Mouse (Mus musculus): ENCODE measurements around the gene Sfxn1.

The Sfxn1 gene

GRCm38 (mm10) chr13:54071606-54072331, at the start of gene Sfxn1:
Sfxn1 (plus strand) TSS chr13:54071869.
- DNase-seq = peak; percentile 73

DNA sequence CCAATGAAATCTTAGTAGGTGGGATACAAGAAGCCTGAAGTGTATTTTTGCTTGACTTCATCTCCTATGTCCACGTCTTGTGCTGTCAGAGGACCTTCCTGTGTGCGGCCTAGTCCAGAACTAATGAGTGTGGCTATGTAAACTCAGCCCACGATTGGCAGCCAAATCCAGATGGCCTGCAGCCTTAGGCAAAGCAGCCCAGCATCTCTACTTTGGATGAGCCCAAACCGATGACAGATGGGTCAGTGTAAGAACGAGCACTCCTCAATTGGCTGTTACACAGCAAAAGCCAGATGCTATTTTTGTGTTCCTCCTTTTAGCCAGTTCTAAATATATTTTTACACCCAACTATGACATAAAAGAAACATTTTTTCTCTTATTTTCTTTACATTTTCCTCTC, 48.4 kb upstream of the Sfxn1 start:
- no peak for DNase-seq

DNA sequence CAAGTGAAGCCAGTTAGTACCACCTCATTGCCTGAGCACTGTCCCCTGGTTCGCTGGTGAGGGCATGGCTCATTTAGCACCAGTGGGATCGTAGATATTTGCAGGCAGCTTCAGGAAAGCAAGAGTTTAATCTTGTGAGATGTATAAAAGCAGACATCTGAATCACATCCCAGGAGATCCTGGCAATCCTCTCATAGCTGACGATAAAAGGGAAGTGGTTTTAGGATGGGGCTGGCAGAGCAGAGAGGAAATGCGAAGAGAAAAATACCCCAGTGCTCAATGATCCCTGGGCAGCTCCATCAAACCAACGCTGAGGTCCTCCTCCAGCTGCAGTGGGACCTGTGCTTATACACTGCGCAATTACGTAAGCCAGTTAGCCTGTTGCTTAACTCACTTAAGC, 44.6 kb upstream of the Sfxn1 start:
- no peak for DNase-seq

GRCm38 (mm10) chr13:54033653-54034052, 38.0 kb upstream of the Sfxn1 start:
- no peak for DNase-seq

DNA sequence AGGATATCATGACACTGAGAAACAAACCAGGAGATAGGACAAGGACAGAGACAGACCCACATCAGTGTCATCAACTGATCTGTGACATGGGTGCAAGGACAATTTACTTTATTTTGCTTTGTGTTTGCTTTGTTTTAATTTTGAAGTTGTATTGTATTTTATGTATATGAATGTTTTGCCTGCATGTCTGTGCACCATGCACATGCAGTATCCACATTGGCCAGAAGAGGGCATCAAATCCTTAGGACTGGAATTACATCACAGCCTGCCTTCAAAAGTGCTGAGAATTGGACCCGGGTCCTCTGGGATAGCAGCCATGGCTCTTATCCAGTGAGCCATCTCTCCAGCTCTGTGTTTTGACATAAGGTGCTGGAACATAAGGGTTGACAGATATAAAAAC, 36.1 kb upstream of the Sfxn1 start:
- DNase-seq = no peak

DNA sequence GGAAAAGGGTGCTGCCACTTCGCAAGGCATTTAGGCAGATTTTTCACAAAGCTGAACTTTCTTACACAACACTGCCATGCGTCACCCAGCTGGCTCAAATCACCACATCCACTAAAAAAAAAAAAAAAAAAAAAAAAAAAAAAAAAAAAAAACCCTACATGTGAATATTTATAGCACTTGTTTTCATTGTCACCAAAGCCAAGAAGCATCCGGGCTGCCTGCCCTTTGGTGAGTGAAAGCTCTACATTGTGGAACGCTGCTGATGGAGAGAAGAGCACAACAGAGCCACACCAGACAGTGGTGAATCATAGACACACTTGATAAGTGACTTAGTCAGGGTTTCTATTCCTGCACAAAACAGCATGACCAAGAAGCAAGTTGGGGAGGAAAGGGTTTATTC, 33.7 kb upstream of the Sfxn1 start:
- no peak for DNase-seq

GRCm38 (mm10) chr13:54040256-54040655, 31.4 kb upstream of the Sfxn1 start:
- DNase-seq = no peak

DNA sequence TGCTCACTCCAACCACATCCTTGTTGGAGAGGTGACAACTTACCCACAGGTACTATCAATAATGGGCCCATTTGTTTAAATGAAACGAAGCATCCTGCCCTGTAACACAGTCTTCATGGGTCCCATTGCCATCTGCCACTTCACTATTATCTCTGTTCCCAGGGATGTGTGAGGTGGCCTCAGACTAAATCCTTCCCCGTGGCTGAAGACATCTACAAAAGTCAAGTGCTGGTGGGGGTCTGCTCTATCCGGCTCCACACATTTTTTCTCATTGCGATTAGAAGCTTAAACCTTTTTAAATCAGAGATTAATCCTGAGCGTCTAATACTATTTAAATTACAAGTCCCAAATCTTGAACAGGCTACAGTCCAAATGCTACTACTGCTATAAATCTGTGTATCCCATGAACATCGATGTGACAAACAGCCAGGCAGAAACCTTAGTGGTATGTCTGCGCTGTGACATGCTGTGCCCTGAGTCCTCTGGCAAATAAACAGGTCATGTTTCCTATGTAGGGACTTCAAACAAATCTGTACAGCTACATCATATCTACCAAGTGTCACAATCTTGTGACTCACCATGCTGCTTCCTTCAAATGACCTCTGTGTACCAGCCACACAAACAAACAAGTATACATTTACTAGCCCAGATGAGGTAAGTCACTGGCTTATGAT, 22.9 kb upstream of the Sfxn1 start:
- DNase-seq = no peak

GRCm38 (mm10) chr13:54051641-54052040, 20.0 kb upstream of the Sfxn1 start:
- no peak for DNase-seq

- no peak for DNase-seq
Observed at GRCm38 (mm10) chr13:54054962-54055361, 16.7 kb upstream of the Sfxn1 start.

GRCm38 (mm10) chr13:54055448-54055861, 16.2 kb upstream of the Sfxn1 start, which contains the start of gene Drd1:
Drd1 (minus strand) TSS chr13:54055705.
- DNase-seq = no peak

DNA sequence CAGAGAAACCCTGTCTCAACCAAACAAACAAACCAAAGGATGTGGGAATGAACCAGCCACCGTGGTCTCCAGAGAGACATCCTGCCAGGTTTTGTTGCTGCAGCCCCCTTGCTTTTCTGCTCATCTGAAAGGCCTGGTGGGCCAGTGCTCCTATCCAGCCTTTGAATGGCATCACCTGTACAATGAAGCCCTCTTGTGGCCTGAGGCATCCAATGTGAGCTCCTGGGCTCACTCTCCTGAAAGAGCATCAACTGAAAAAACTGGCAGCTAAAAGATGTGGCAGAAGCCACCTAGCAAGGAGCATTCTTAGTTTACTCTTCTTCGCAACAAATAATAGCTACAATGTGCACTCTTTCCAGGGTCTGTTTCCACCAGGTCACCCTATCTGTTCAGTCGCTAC, 9.6 kb upstream of the Sfxn1 start:
- no peak for DNase-seq

DNA sequence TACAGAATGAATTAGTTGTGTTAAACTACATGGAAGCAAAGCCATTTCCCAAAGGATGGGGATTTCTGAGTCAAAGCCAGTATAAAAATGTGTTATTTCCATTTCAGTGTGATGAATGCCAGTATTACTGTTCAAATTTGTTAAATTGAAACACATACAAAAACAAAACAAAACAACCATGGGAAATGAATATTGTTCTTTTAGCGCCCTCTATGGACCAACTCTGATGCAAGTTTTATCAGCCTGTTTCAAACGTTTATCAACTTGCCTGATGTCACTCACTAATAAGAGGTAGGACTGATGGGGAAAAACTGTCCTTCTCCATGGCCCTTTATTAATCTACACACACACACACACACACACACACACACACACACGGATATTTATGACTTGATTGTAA, 8.4 kb upstream of the Sfxn1 start:
- DNase-seq = no peak

DNA sequence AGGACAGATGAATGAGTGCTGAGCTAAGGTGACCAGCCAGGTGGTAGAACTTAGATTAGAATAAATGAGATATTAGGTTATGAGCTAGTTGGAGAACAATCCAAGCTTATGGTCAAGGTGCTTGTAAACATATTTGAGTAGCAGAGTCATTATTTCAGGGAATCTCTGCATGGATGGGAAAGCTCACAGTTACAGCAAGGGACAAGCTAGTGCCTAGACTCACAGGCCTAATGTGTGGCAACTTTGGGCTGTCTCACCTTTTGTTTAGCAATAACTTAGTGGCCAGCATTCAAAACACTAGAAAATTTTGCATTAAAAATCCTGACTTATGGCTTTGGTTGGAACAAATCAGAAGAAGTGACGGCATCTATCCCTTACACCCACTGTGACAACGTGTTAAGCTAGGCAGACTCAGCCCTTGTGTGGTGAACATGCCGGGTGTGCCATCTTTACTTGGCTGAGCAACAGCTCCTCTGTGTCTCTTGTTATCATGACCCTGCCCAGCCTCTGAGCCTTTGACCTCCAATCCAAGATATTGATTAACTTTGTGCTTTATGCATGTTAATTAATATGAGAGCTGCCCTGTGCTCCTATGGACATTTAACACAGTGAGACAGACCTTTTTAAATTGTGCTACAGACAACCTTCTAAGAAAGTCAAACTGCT, 5.5 kb upstream of the Sfxn1 start:
- no peak for DNase-seq

DNA sequence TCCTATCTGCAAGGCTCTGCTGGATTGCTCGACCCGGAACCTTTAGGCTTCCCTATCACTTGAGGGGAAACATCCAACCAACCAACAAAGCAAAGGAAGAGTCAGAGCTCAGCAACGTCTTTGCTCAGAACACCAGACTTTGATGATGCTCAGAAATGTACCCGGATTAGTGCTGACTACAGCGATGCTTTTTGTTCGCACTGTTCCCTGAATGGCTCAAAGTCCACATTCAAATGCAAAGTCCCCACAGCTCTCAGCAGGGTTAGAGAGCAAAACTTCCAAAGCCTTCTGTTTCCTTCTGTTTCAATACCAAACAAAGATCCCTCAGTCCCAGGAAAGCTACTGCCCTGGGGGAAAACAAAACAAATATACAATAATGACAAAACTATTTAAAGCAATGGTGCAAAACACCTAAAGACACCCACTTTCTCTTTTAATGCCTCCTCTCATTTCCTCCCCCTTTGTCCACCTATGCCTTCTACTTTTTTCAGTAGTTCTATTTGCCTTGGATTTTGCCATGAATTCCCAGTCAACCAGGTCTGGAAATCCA, 4.0 kb upstream of the Sfxn1 start:
- peak; percentile 71 for DNase-seq

DNA sequence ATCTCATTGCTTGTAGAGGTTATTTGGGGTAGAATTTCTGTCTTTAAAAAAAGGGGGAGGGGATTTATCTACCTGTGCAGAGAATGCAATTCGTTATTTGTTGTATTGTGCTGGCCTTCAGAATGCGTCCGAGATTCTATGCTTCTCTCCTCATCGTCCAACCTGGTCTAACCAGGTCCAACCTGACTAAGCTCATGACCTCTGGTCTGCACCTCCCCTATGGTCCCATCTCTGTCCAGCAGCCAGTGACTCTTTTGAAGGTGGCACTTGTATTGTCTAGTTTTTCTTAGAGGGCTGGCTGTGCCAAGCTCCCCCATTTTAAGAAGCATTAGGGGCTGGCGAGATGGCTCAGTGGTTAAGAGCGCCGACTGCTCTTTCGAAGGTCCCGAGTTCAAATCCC, 658 bp upstream of the Sfxn1 start:
- DNase-seq = no peak

DNA sequence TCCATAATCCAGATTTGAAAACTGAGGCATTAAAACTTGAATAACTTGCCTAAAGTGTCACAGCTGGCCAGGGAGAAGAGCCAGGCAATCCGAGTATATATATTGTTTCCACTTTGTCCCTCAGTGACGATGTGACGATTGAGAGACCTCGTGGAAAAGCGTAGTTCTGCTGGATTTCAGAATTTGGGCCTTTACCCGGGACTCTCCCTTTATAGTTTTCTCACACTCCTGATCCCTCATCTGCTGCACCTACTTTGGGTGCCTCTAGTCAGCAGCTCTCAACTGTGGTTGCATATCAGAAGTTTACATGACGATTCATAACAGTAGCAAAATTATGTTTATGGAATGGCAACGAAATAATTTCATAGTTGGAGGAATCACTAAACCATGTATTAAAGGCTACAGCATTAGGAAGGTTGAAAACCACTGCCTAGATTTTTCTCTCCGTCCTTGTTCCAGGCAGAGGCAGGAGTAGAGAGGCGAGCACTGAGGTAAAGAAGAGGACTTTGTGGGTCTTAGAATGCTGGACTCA, 923 bp downstream of the Sfxn1 start:
- no peak for DNase-seq

DNA sequence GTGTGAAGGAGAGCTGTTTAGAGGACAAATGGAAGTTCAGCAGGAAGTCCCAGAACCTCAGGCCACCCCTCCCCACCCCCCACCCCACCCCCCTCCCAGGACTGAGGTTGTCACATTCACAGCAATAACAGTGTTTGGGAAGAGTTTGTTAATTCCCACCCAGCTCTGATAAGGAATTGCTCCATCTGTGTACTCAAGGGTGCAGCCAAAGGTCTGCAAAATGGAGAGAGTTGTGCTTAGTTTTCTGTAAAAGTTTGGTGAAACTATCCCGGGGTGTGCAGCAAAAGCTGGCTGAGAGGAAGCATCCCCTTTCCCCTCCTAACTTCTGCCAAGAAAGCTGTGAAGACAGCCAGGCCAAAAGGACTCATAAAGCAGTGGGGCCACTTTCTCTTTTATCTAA, 1.4 kb downstream of the Sfxn1 start:
- DNase-seq = peak; percentile 28

DNA sequence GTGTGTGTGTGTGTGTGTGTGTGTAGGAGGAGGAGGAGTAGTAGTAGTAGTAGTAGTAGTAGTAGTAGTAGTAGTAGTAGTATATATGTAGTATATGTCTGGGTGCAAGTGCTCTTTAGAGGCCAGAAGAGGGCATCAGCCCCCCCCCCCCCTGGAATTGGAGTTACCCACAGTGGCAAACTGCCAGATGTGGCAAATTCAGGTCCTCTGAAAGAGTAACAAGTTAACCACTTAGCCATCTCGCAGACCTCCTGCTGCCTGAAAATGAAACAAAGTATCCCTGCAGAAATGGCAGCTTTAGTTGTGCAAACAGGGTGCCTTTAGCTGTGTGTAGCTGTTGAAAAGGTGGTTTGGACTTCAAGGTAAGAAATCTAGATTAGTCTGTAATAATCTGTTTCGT, 1.8 kb downstream of the Sfxn1 start:
- DNase-seq = no peak

DNA sequence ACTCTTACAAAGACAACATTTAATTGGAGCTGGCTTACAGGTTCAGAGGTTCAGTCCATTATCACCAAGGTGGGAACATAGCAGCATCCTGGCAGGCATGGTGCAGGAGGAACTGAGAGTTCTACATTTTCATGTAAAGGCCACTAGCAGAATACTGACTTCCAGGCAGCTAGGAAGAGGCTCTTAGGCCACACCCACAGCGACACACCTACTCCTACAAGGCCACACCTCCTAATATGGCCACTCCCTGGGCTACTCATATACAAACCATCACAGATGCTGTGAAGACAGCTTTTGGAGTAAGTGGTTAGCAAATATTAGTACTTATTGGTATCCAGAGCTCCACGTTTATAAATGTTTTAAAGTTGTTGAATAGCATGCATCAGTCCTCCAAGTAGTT, 3.7 kb downstream of the Sfxn1 start:
- DNase-seq = no peak

GRCm38 (mm10) chr13:54076051-54076450, 4.4 kb downstream of the Sfxn1 start:
- DNase-seq = no peak

DNA sequence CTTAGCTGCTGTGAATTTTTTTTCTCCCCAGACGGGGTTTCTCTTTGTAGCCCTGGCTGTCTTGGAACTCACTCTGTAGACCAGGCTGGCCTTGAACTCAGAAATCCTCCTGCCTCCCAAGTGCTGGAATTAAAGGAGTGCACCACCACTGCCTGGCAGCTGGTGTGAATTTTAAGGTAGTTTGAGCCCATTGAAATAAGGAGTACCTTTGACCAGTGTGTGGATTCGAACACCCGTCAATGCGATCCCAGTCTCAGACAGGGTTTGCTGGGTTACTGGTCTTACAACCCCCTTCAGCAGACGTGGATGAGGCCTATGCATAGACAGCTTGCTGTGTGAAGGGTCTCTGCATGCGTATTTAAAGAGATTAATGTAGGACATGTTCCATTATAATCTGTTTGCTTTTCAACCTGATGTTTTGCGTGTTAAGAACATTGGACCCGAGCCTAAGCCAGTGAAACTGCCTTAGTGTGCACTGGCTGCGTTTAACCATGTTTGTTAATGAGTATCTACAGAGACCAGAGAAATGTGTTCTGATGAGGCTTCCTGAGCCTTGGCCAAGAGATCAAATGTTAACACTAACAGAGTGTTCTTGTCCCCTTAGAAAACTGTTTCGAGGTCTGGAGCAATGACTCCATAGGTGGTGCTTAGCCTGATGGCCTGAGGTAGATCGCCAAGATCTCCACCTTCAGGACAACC, 5.2 kb downstream of the Sfxn1 start:
- peak; percentile 81 for DNase-seq

Measured in kidney, adult 11 months (tissue).